Mouse (Mus musculus): ENCODE data around the gene Gm10318. TPM values are rescaled to one million over a fixed set of nuclear protein-coding genes. Genes with fewer than 3 reads are reported as not detected.

The Gm10318 gene
- not detected in 2 replicates for polyA plus RNA-seq (2012; rRNA removed)

GRCm38 (mm10) chr10:77852559-77852958, at the start of gene Gm10318:
Gene Gm10318, plus strand, starts transcription at chr10:77852859.

GRCm38 (mm10) chr10:77811743-77812142, 40.9 kb upstream of the Gm10318 start, which contains the start of gene Gm9507:
Gene Gm9507, minus strand, starts transcription at chr10:77811843.

GRCm38 (mm10) chr10:77814382-77814781, 38.3 kb upstream of the Gm10318 start, which contains the start of gene Gm2696:
Gene Gm2696, plus strand, starts transcription at chr10:77814682.

GRCm38 (mm10) chr10:77826951-77827350, 25.7 kb upstream of the Gm10318 start, which contains the start of gene Krtap10-4:
Gene Krtap10-4, minus strand, starts transcription at chr10:77827095.

GRCm38 (mm10) chr10:77835647-77836046, 17.0 kb upstream of the Gm10318 start, which contains the start of gene Krtap10-10:
Gene Krtap10-10, plus strand, starts transcription at chr10:77835947.

GRCm38 (mm10) chr10:77846503-77846902, 6.2 kb upstream of the Gm10318 start, which contains the start of gene Gm36176:
Gene Gm36176, plus strand, starts transcription at chr10:77846803.

GRCm38 (mm10) chr10:77861675-77862074, 9.0 kb downstream of the Gm10318 start, which contains the start of gene Gm3285:
Gene Gm3285, plus strand, starts transcription at chr10:77861975.

GRCm38 (mm10) chr10:77902211-77902893, 49.7 kb downstream of the Gm10318 start, which contains the start of gene Lrrc3:
Gene Lrrc3, minus strand, starts transcription at chr10:77902536.

Other genes starting within 250 kb of the Gm10318 start
- gene Sumo3, start 246.8 kb upstream of the Gm10318 start, polyA plus RNA-seq (2012; rRNA removed), result 60.3 and 68.3 TPM in 2 replicates
- gene Gm49325, start 246.7 kb upstream of the Gm10318 start, polyA plus RNA-seq (2012; rRNA removed), result not detected in 2 replicates
- 21.8 and 23.2 TPM in 2 replicates for gene Ube2g2, start 230.6 kb upstream of the Gm10318 start, polyA plus RNA-seq (2012; rRNA removed)
- gene Tspear, start 166.3 kb upstream of the Gm10318 start, polyA plus RNA-seq (2012; rRNA removed), result 0.29 and 0.96 TPM in 2 replicates
- gene Gm19402, start 162.1 kb upstream of the Gm10318 start, polyA plus RNA-seq (2012; rRNA removed), result not detected in 2 replicates
- not detected in 2 replicates for gene Gm9508, start 155.6 kb upstream of the Gm10318 start, polyA plus RNA-seq (2012; rRNA removed)
- not detected in 2 replicates for gene Gm10272, start 146.2 kb upstream of the Gm10318 start, polyA plus RNA-seq (2012; rRNA removed)
- not detected in 2 replicates for gene Gm10024, start 141.4 kb upstream of the Gm10318 start, polyA plus RNA-seq (2012; rRNA removed)
- 1.8 TPM in 1 of 2 replicates, not detected in the other for gene Gm10142, start 137.1 kb upstream of the Gm10318 start, polyA plus RNA-seq (2012; rRNA removed)
- gene Krtap12-1, start 132.3 kb upstream of the Gm10318 start, polyA plus RNA-seq (2012; rRNA removed), result 0.25 and 0.38 TPM in 2 replicates
- not detected in 2 replicates for gene Gm10100, start 126.4 kb upstream of the Gm10318 start, polyA plus RNA-seq (2012; rRNA removed)
- not detected in 2 replicates for gene Gm18596, start 110.2 kb upstream of the Gm10318 start, polyA plus RNA-seq (2012; rRNA removed)
- gene Gm9736, start 101.5 kb upstream of the Gm10318 start, polyA plus RNA-seq (2012; rRNA removed), result not detected in 2 replicates
- gene Gm3233, start 93.2 kb upstream of the Gm10318 start, polyA plus RNA-seq (2012; rRNA removed), result not detected in 2 replicates
- not detected in 2 replicates for gene Gm3238, start 81.5 kb upstream of the Gm10318 start, polyA plus RNA-seq (2012; rRNA removed)
- gene Gm7138, start 75.9 kb upstream of the Gm10318 start, polyA plus RNA-seq (2012; rRNA removed), result not detected in 2 replicates
- gene Gm3250, start 70.3 kb upstream of the Gm10318 start, polyA plus RNA-seq (2012; rRNA removed), result not detected in 2 replicates
- gene Gm7137, start 64.7 kb upstream of the Gm10318 start, polyA plus RNA-seq (2012; rRNA removed), result not detected in 2 replicates
- not detected in 2 replicates for gene Gm9639, start 57.8 kb upstream of the Gm10318 start, polyA plus RNA-seq (2012; rRNA removed)
- not detected in 2 replicates for gene Gm19668, start 53.7 kb upstream of the Gm10318 start, polyA plus RNA-seq (2012; rRNA removed)
- not detected in 2 replicates for gene Gm9507, start 41.0 kb upstream of the Gm10318 start, polyA plus RNA-seq (2012; rRNA removed)
- not detected in 2 replicates for gene Gm2696, start 38.2 kb upstream of the Gm10318 start, polyA plus RNA-seq (2012; rRNA removed)
- gene Krtap10-4, start 25.8 kb upstream of the Gm10318 start, polyA plus RNA-seq (2012; rRNA removed), result not detected in 2 replicates
- not detected in 2 replicates for gene Krtap10-10, start 16.9 kb upstream of the Gm10318 start, polyA plus RNA-seq (2012; rRNA removed)
- not detected in 2 replicates for gene Gm36176, start 6.1 kb upstream of the Gm10318 start, polyA plus RNA-seq (2012; rRNA removed)
- gene Gm3285, start 9.1 kb downstream of the Gm10318 start, polyA plus RNA-seq (2012; rRNA removed), result not detected in 2 replicates
- 4.4 and 4.7 TPM in 2 replicates for gene Lrrc3, start 49.7 kb downstream of the Gm10318 start, polyA plus RNA-seq (2012; rRNA removed)
- 0.29 and 0.33 TPM in 2 replicates for gene Trpm2, start 117.7 kb downstream of the Gm10318 start, polyA plus RNA-seq (2012; rRNA removed)
- 17.7 and 24.3 TPM in 2 replicates for gene 1810043G02Rik, start 125.7 kb downstream of the Gm10318 start, polyA plus RNA-seq (2012; rRNA removed)
- gene Pfkl, start 157.2 kb downstream of the Gm10318 start, polyA plus RNA-seq (2012; rRNA removed), result 40.4 and 50.6 TPM in 2 replicates
- gene Dnmt3l, start 189.1 kb downstream of the Gm10318 start, polyA plus RNA-seq (2012; rRNA removed), result 0.80 and 1.3 TPM in 2 replicates
- gene Aire, start 190.8 kb downstream of the Gm10318 start, polyA plus RNA-seq (2012; rRNA removed), result 0.45 and 0.79 TPM in 2 replicates
- gene Icosl, start 216.4 kb downstream of the Gm10318 start, polyA plus RNA-seq (2012; rRNA removed), result 6.0 and 9.5 TPM in 2 replicates